Mouse (Mus musculus) embryonic stem cell, embryonic (primary cell): ENCODE data around the gene Nos1ap.

Source experiments
- CTCF ChIA-PET, 4 experiments: fragments of 300-600 bp in 2 of 4; fragments of 350-600 bp in 2 of 4; sonication (Branson Sonifier 250); formaldehyde crosslinking; loops; one replicate each; lab custom pipeline; 2022; ENCODE audit warnings: inconsistent platforms in 2 of 4; lab: Charles Lee
- POLR2A ChIA-PET, 4 experiments: fragments of 300-600 bp in 2 of 4; fragments of 350-600 bp in 2 of 4; sonication (Branson Sonifier 250); formaldehyde crosslinking; loops; one replicate each; lab custom pipeline; 2022; ENCODE audit warnings: antibody characterized with exemption in 4 of 4, inconsistent platforms in 1 of 4; lab: Charles Lee

Gene Nos1ap

GRCm38 (mm10) chr1:170560768-170561167 is 28.9 kb downstream of the Nos1ap start:
- ChIA-PET POLR2A (no interaction called here), CTCF (no interaction called here)

DNA sequence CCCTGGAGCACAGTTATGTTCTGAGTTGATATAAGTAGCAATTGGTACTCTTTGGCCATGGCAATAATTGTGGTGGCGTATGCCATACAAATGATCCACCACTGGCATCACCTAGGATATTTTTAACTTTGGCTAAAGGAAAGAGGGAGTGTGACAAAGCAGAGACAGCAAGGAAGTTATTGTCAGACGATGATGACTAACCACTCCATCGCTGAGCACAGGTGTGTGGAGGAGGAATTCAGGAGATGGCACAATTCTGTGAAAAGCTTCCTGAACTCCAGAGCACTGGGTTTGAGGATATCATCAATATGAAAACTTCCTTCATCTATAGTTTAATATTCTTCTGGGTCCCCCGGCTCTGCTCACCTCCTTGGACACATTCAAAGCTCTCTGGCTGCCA is 31.7 kb downstream of the Nos1ap start:
- ChIA-PET POLR2A (no interaction called here), CTCF (interaction anchor here in 1 of 4 experiments (0.5 kb wide), 1 partner anchor 19 kb away, joined by 3 read pairs; no protein-coding TSS in a partner anchor)

DNA sequence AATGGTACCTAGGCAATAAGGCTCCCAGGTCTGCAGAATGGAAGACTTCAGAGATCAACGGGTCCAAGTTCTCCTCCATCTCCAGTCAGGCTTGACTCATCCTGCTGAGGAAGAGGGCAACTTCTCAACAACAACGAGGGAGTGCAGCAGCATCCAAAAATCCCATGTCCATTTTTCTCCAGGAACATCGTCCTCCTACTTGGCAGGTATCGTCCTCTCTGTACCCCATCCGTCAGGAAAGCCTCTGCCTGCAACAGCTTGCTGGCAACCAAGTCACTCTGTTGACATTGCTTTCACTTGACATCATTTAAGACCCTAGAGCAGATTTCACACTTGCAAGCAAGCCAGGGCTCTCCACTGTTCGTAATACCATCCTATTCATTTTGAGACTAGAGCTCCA is 33.0 kb downstream of the Nos1ap start:
- CTCF ChIA-PET: no interaction called here
- POLR2A ChIA-PET: no interaction called here

DNA sequence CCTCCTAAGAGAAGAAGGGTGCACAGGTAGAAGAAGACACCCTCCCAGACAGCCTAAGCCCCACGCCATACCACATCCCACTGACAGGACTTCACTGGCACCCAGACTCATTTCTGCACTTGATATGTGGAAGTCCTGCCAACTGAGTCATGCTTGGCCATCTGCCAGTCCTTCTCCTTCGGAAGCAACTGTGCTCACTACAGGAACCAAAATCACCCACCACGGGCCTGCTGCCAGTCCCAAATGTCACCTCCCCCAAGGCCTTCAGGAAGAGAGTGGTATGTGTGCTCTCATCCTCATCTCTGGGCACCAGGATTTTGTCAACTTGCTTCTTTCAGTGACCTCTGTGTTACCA is 34.7 kb downstream of the Nos1ap start:
- CTCF ChIA-PET: no interaction called here

DNA sequence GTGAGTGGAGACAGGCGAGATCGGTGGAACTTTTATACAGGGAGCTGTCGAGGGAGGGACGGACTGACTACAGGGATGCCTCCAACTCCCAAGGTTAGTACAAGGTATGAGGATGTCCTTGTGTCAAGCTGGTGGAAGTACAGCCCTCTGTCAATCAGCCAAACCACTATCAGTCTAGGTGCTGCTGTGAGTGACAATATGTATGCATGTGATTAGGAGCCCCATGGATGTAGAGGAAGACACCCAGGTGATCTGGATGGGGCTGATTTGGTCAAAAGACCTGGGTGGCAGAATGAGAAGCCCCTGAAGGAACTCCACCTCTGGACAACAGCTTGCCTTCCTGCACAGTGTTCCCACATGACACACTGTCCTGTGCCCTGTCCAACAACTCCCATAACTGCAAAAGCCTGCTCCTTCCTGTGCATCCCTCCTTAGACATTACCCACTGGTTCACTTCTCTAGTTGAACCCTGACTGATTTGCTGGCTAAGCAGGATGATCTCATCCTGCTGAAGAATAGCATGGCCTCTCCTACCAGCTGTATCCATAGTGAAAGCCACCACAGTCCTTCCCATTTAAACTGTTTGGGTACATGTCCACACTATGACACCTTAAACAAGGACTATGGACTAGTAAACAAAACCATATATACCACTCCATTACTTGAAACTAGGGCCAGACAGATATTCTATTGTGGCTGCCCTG is 35.3 kb downstream of the Nos1ap start:
- POLR2A ChIA-PET: interaction anchor here in 1 of 4 experiments (1.7 kb wide), 1 partner anchor 27 kb away, joined by 3 read pairs; no protein-coding TSS in a partner anchor
- CTCF ChIA-PET: no interaction called here

More for the DNA sequence above, 34.7 kb downstream of the Nos1ap start:
- POLR2A ChIA-PET: no interaction called here

DNA sequence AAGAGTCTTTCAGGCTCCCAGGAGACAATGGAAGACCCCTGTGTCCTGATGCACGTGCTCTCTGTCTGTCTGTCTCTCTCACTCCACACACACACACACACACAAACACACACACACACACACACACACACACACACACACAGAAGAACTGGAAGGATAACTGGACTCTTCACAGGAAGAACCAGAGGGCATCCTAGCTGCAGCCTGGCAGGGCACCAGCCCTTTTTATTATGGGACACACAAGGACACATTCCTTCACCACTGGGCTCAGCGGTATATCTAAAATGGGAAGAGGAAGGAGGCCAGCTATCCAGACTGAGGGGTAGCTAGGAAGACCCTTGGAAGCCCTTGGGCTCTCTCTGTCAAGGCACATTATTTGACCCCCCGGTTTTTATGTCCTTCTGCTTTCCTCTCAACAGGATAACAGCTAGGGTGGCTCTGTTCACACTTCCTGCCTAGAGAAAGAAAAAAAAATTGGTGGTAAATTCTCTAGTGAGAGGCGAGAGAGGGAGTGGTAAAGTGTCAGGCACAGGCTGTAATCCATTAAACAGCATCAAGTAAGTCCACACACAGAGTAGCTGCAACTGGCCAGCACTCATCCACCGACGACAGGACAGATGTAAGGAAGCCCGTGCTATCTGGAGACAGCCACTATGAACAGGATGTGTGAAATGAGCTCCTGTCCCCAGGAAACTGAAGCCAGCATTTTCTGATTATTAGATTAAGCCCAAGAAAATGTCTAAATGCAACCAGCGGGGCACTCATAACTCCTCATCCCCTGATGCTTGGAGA is 38.8 kb downstream of the Nos1ap start:
- ChIA-PET CTCF (interaction anchor here in 1 of 4 experiments (0.6 kb wide), 1 partner anchor 24 kb away, joined by 3 read pairs; no protein-coding TSS in a partner anchor), POLR2A (interaction anchor here in 2 of 4 experiments (0.5 to 1.3 kb wide), 3 partner anchors 28 to 507 kb away, joined by 3 to 4 read pairs (median 3); no protein-coding TSS in a partner anchor)

DNA sequence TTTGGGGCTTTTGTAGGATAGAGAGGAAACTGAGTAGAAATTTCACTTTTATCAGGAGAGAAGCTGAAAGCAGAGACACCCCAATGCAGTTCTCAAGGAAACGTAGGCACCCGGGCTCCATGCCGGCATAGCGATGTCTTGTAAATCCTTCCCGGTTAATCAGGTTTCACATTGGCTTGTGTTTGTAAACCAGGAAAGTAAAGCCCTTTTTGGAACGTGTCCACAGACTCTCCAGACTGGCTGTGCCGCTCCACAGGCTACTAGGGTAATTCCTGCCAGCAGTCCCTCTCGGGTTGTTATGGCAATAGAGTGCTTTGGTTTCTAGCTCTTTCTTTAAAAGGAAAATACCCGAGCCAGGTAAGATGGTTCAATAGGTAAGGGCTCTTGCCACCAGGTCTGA is 40.6 kb downstream of the Nos1ap start:
- POLR2A ChIA-PET: no interaction called here
- CTCF ChIA-PET: interaction anchor here in 1 of 4 experiments (0.7 kb wide), 1 partner anchor 23 kb away, joined by 3 read pairs; no protein-coding TSS in a partner anchor

DNA sequence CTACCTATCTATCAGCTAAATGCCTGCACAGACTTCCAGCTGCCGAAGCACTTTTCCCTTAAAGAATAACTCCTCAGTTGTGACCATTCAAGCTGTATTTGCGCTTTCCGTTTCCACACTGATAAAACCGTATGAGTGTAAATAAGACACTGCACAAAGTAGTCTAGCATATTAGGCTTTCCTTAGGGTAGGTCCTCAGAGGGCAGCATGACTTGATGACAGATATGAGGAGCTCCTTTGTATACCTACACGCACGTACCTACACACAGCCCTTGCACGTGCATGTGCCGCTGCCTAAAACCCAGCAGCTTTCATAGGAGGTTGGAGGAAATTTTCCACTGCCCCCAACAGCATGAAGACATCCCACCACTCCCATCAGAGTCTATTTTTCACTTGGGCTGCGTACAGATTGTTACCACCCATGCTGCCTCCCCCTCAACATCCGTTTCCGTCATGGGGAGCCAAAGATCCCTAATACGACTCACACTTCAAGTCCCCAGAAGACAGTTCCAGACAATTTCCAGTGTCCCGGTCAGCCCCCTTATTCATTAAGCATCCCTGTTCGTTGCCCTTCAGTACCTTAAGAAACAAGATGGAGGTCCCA is 41.4 kb downstream of the Nos1ap start:
- CTCF ChIA-PET: interaction anchor here in 1 of 4 experiments (0.5 kb wide), 1 partner anchor 91 kb away, joined by 5 read pairs; no protein-coding TSS in a partner anchor
- POLR2A ChIA-PET: no interaction called here

DNA sequence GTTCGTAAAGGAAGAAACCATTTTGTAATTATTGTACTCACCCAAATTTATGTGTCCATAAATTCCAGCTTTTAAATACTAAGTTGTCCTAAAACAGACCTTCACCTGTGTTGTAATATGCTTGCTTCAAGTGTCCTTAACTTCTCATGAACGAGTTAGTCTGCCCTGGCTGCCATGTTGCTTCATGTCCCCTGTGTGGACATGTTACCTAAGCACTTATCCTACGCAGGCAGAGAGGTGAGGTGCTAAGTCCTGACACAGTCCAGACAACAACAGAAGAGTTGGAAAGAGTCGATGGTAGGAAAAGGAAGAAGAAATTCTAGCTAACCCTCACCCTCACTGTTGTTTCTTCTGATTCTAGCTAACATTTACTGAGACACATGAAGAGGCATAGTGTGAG is 43.4 kb downstream of the Nos1ap start:
- CTCF ChIA-PET: no interaction called here

DNA sequence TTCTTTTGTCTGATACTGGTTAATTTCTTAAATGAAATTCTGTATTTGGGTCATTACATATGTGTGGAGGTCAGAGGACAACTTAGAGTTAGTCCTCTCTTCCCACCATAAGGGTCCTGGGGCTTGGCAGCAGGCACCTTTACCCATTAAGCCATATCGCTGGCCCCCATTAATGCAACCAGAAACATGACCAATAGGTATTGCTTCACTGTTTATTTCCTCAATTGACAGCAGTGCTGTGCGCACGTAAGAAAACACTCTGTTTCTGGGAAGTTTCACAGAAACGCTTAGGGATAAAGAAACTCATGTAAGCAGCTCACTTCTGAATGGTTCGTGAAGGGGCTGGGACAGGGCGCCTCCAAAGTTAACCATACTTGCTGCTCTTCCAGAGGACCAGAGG is 44.4 kb downstream of the Nos1ap start:
- ChIA-PET CTCF (no interaction called here), POLR2A (no interaction called here)

More for the DNA sequence above, 43.4 kb downstream of the Nos1ap start:
- POLR2A ChIA-PET: interaction anchor here in 2 of 4 experiments (0.5 to 0.6 kb wide), 2 partner anchors 17 to 449 kb away, joined by 3 to 4 read pairs; no protein-coding TSS in a partner anchor

DNA sequence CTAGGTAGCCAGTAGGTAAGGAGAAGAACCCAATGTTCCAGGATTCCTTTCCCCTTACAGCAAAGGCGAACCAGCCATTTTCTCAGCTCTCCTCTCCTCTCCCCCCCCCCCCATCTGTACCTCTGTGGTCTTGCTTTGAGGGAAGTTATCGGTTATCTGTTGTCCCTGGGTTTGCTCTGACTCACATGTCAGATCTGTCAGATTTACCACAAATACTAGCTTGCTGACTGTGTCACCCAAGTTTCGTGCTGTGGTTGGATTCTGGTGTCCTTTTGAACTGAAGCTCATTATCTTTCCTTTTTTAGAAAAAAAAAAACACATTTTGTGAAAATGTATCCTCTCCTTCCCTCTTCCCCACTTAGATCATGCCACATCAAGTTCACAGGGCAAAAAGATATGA is 50.2 kb downstream of the Nos1ap start:
- ChIA-PET CTCF (interaction anchor here in 1 of 4 experiments (0.6 to 0.7 kb wide), 2 partner anchors 64 to 357 kb away, joined by 4 to 5 read pairs; no protein-coding TSS in a partner anchor), POLR2A (interaction anchor here in 2 of 4 experiments (0.6 to 1.1 kb wide), 2 partner anchors 18 to 22 kb away, joined by 3 to 4 read pairs; no protein-coding TSS in a partner anchor)

DNA sequence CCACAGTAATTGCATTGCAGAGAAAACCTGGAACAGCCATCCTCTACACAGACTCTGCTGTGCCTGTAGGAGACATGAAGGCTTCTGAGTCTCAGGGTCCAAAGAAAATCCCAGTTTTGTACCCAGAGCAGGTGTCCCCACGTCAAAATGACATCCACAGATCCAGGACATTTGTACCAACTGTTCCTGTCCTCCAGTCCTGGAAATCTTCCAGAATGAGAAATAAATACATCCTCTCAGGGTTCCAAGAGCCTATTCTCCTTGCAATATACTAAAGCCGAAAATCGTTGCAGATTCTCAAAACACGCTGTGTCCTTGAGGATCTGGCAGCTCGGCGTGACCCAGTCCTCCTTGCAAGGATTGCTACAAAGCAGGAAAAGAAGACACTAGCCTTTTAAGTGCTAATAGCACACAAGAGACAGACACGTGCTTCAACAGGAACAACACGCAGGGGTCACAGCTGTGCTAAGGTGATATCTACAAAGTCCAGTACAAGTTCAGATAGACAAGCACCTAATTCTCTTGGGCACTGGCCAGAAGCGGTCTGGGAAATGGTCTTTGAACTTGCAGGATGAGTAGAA is 51.1 kb downstream of the Nos1ap start:
- POLR2A ChIA-PET: interaction anchor here in 2 of 4 experiments (0.6 to 1.1 kb wide), 2 partner anchors 17 to 156 kb away, joined by 3 to 4 read pairs; no protein-coding TSS in a partner anchor
- CTCF ChIA-PET: no interaction called here

- CTCF ChIA-PET: no interaction called here
- POLR2A ChIA-PET: no interaction called here
Observed at GRCm38 (mm10) chr1:170536344-170536743, 53.3 kb downstream of the Nos1ap start.

GRCm38 (mm10) chr1:170535221-170535620 is 54.4 kb downstream of the Nos1ap start:
- CTCF ChIA-PET: no interaction called here

DNA sequence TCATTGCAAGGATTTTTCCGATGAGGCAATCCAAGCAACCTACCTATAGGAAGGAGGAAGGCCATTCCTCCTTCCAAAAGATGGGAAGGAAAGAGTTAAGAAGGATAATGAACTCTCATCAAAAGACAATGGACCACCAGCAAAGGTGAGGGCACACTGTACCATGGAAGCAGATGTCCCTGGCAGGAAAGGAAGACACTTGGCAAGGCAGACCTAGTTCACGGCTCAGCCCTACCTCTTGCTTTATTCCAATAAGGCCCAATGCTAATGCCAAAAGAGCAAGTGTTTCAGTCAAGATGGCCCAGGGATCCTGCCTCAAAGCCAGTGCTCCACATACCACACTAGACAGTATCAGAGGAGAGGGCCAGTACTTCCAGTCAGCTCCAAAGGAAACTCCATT is 58.4 kb downstream of the Nos1ap start:
- CTCF ChIA-PET: no interaction called here
- POLR2A ChIA-PET: no interaction called here

More at GRCm38 (mm10) chr1:170535221-170535620, 54.4 kb downstream of the Nos1ap start:
- POLR2A ChIA-PET: interaction anchor here in 1 of 4 experiments (0.6 kb wide), 1 partner anchor 327 kb away, joined by 3 read pairs; no protein-coding TSS in a partner anchor

- CTCF ChIA-PET: no interaction called here
- POLR2A ChIA-PET: no interaction called here
Observed at GRCm38 (mm10) chr1:170530456-170530855, 59.2 kb downstream of the Nos1ap start.

DNA sequence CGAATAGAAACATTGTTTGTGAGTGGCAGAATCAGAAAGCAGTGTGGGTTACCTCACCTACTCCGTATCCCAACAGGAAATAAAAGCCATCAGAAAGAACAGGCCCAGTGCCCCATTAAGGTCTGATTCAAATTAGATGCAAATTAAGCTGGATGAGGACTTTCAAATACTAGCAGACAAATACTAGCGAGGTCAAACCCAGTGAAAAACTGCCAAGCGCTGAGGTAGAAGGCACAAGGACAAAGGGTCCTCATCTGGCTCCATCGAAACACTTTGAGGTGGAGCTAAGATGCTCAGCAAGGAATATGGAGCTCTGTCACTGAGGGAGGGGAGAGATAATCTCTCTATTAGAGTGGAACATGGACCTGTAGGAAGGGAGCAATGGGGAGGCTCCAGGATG is 66.8 kb downstream of the Nos1ap start:
- ChIA-PET POLR2A (interaction anchor here in 1 of 4 experiments (1.0 kb wide), 1 partner anchor 9 kb away, joined by 4 read pairs; no protein-coding TSS in a partner anchor), CTCF (no interaction called here)

- ChIA-PET CTCF (interaction anchor here in 1 of 4 experiments (1.9 kb wide), 1 partner anchor 92 kb away, joined by 5 read pairs; no protein-coding TSS in a partner anchor), POLR2A (interaction anchor here in 2 of 4 experiments (0.7 to 1.7 kb wide), 5 partner anchors 9 to 41 kb away, joined by 3 to 7 read pairs (median 4); no protein-coding TSS in a partner anchor)
Observed at GRCm38 (mm10) chr1:170521520-170522205, 68.0 kb downstream of the Nos1ap start.
